Mouse (Mus musculus): ENCODE results near the gene Gnao1. TPM values are rescaled to one million over a fixed set of nuclear protein-coding genes. Genes with fewer than 3 reads are reported as not detected.
A peak's percentile ranks its signal among the peaks of the same experiment; 100 is the strongest.

Gene Gnao1
- polyA plus RNA-seq, 1 experiment from 2014 or later = 17.4 TPM

GRCm38 (mm10) chr8:94012013-94012951, 202.5 kb downstream of the Gnao1 start, which contains the start of gene Amfr:
Gene Amfr (minus strand): TSS chr8:94012842.
- Histone ChIP-seq H3K27ac (replicated peaks in 1 of 2; ENCODE audit: control insufficient read depth in 1 of 2, insufficient read depth in 1 of 2, low read depth in 2 of 2, low read length in 2 of 2) (peak within 1 kb of the TSS; percentile 91 to 96), H3K4me1 (ENCODE audit: control insufficient read depth in 2 of 2, insufficient read depth in 2 of 2, low read length in 2 of 2) (peaks cover 12 to 24% of the 10 kb centered on the region in 2 experiments; a peak in 3 of 4 replicates), H3K4me2 (ENCODE audit: low read length) (peak within 1 kb of the TSS; percentile 86), H3K9me3 (ENCODE audit: control insufficient read depth, low read length) (no peaks in the 10 kb centered on the region), H3K4me3 (ENCODE audit: control insufficient read depth in 1 of 2, insufficient read depth in 1 of 2, low read depth in 1 of 2, low read length in 2 of 2) (peak within 1 kb of the TSS; percentile 98), H3K36me3 (ENCODE audit: control insufficient read depth, insufficient read depth, low read length) (0 out of 2 replicates have a peak, but pooled peaks cover 5% of the 10 kb centered on the region), H3K27me3 (ENCODE audit: control insufficient read depth, insufficient read depth, low read length) (no peaks in the 10 kb centered on the region), H3K9ac (ENCODE audit: low read length) (peak within 1 kb of the TSS; percentile 98)
- 1% methylated on average over 108 of the region's 130 CpGs for WGBS
- peak; percentile 87 for ATAC-seq (ENCODE audit: insufficient number of reproducible peaks, insufficient read depth, low FRiP score, low read depth)

- ATAC-seq (ENCODE audit: insufficient number of reproducible peaks, insufficient read depth, low FRiP score, low read depth) = no peak
- WGBS = 16% methylated on average over 7 of the region's 7 CpGs
- H3K4me1 ChIP-seq (ENCODE audit: control insufficient read depth in 2 of 2, insufficient read depth in 2 of 2, low read length in 2 of 2) = peaks cover 11 to 24% of the 10 kb centered on the region in 2 experiments; a peak in 3 of 4 replicates
- peak overlapping the region in 1 of 2 experiments; percentile 96; a peak in 2 of 4 replicates for H3K27ac ChIP-seq (replicated peaks in 1 of 2; ENCODE audit: control insufficient read depth in 1 of 2, insufficient read depth in 1 of 2, low read depth in 2 of 2, low read length in 2 of 2)
- peaks cover 6% of the 10 kb centered on the region for H3K36me3 ChIP-seq (ENCODE audit: control insufficient read depth, insufficient read depth, low read length)
- no peaks in the 10 kb centered on the region for H3K27me3 ChIP-seq (ENCODE audit: control insufficient read depth, insufficient read depth, low read length)
- no peaks in the 10 kb centered on the region for H3K9me3 ChIP-seq (ENCODE audit: control insufficient read depth, low read length)
- peak overlapping the region; percentile 98 for H3K4me3 ChIP-seq (ENCODE audit: control insufficient read depth in 1 of 2, insufficient read depth in 1 of 2, low read depth in 1 of 2, low read length in 2 of 2)
- peak overlapping the region; percentile 86 for H3K4me2 ChIP-seq (ENCODE audit: low read length)
- peak overlapping the region; percentile 98 for H3K9ac ChIP-seq (ENCODE audit: low read length)
These were observed 203.4 kb downstream of the Gnao1 start for GRCm38 (mm10) chr8:94013026-94013612.

Small RNA genes lying within 50 kb of the gene (microRNA-seq; reads per million reads assigned to microRNA genes)
- not detected for gene Gm24159

Other genes starting within 250 kb of the Gnao1 start
- 60.3 and 63.1 TPM in 2 replicates for gene Amfr, start 202.9 kb downstream of the Gnao1 start, polyA plus RNA-seq (2014; fragmentation: Nextera tagmentation; extraction: Ambion mirVana)
- gene Nudt21, start 227.1 kb downstream of the Gnao1 start, polyA plus RNA-seq (2014; fragmentation: Nextera tagmentation; extraction: Ambion mirVana) = 85.6 and 88.1 TPM in 2 replicates
- gene Ogfod1, start 227.2 kb downstream of the Gnao1 start, polyA plus RNA-seq (2014; fragmentation: Nextera tagmentation; extraction: Ambion mirVana) = 11.9 and 12.2 TPM in 2 replicates